Mouse (Mus musculus): Measurements from ENCODE around the gene Hoxb4. TPM values are rescaled to one million over a fixed set of nuclear protein-coding genes. Genes with fewer than 3 reads are reported as not detected.

Hoxb4 gene
- polyA plus RNA-seq, 1 experiment from 2014 or later = not detected

DNA sequence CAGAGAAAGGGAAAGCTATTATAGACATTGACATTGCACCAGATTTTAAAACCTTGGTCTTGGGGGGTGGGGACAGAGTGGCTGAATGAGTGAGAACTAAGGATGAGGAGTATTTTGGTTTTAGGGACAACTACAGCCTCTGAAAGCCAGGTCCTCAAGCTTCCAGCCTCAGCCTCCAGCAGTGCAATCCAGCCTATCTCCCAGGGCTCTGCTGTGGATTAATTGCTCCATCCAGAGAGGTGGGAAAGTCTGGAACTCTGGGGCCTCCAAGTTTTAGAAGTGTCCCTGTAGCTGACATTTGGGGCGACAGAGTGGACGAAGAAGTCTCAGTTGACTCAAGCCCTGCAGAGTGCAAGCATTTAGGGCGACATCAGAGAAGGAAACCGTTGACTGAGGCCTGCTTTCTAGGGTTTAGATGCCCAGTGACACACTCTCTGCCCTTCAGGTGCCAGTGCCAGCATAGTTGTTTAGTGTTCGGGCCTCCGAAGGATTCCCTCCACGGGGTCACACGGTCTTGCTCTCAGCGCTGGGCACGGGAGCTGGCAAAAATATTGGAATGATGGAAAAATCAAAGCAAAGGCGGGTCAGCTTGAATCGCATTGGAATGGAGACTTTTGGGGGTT, 4.2 kb upstream of the Hoxb4 start:
- no peak for ATAC-seq
- H3K9me3 ChIP-seq (replicated peaks) = no peaks in the 10 kb centered on the region
- H3K27me3 ChIP-seq = peaks cover 100% of the 10 kb centered on the region
- no peak overlapping the region for H3K9ac ChIP-seq
- 4% methylated on average over 12 of the region's 12 CpGs for WGBS
- no peak overlapping the region for H3K4me3 ChIP-seq
- no peak overlapping the region for H3K27ac ChIP-seq
- no peak overlapping the region for H3K4me2 ChIP-seq
- no peaks in the 10 kb centered on the region for H3K36me3 ChIP-seq (ENCODE audit: poor library complexity, severe bottlenecking)
- no peaks in the 10 kb centered on the region for H3K4me1 ChIP-seq

DNA sequence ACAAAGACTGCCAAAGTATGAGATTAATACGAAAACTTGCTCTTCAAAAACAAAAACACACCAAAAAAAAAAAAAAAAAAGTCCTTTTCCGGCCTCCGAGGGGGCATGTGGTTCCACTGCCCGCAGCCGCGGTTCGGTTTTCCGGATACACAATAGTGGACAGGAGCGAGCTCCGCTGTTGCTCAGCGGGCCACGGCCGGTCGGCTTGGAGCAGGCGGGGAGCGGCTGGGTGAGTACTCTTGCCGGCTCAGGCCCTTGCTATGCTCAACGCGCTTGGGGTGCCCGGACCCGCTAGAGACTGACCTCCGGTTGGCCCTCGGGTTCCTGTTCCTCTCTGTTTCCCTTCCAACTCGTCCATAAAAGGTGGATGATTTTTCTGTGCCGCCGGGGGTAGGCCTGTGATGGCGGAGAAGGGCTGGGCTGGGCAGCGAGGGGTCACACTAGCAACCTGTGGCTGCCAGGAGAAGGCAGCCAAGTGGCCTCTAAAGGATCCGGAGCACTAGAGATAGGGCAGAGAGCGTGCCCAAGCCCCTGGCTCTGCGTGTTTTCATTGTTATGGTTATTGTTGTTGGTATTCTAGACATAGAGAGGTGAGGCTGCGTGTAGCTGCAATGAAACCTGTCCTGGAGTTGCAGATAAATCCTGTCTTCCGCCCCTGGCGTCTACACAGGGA, 3.3 kb upstream of the Hoxb4 start:
- H3K9me3 ChIP-seq (replicated peaks) = no peaks in the 10 kb centered on the region
- H3K4me2 ChIP-seq = no peak overlapping the region
- no peaks in the 10 kb centered on the region for H3K36me3 ChIP-seq (ENCODE audit: poor library complexity, severe bottlenecking)
- H3K9ac ChIP-seq = no peak overlapping the region
- WGBS = under 1% methylated on average over 34 of the region's 34 CpGs
- no peak for ATAC-seq
- H3K27ac ChIP-seq = no peak overlapping the region
- H3K4me1 ChIP-seq = no peaks in the 10 kb centered on the region
- peaks cover 100% of the 10 kb centered on the region for H3K27me3 ChIP-seq
- H3K4me3 ChIP-seq = no peak overlapping the region

- Histone ChIP-seq H3K36me3 (ENCODE audit: poor library complexity, severe bottlenecking) (no peaks in the 10 kb centered on the region), H3K27ac (no peak overlapping the region), H3K9me3 (replicated peaks) (no peaks in the 10 kb centered on the region), H3K4me3 (no peak overlapping the region), H3K9ac (no peak overlapping the region), H3K4me1 (no peaks in the 10 kb centered on the region), H3K4me2 (no peak overlapping the region), H3K27me3 (peaks cover 100% of the 10 kb centered on the region)
- ATAC-seq = no peak
- 3% methylated on average over 5 of the region's 5 CpGs for WGBS
Observed at GRCm38 (mm10) chr11:96315344-96315681, 2.8 kb upstream of the Hoxb4 start.

GRCm38 (mm10) chr11:96316696-96317607, 1.1 kb upstream of the Hoxb4 start:
- Histone ChIP-seq H3K36me3 (ENCODE audit: poor library complexity, severe bottlenecking) (no peaks in the 10 kb centered on the region), H3K27me3 (peaks cover 100% of the 10 kb centered on the region), H3K4me1 (no peaks in the 10 kb centered on the region), H3K9ac (no peak overlapping the region), H3K27ac (no peak overlapping the region), H3K9me3 (replicated peaks) (no peaks in the 10 kb centered on the region), H3K4me3 (no peak overlapping the region), H3K4me2 (no peak overlapping the region)
- ATAC-seq = no peak
- WGBS = 6% methylated on average over 18 of the region's 18 CpGs

GRCm38 (mm10) chr11:96318368-96319070, 452 bp downstream of the Hoxb4 start:
- no peak for ATAC-seq
- H3K4me3 ChIP-seq = peak overlapping the region; percentile 25
- WGBS = under 1% methylated on average over 37 of the region's 45 CpGs
- no peak overlapping the region for H3K27ac ChIP-seq
- H3K4me2 ChIP-seq = peak overlapping the region; percentile 44
- H3K4me1 ChIP-seq = no peaks in the 10 kb centered on the region
- H3K27me3 ChIP-seq = peaks cover 100% of the 10 kb centered on the region
- no peaks in the 10 kb centered on the region for H3K9me3 ChIP-seq (replicated peaks)
- no peak overlapping the region for H3K9ac ChIP-seq
- no peaks in the 10 kb centered on the region for H3K36me3 ChIP-seq (ENCODE audit: poor library complexity, severe bottlenecking)

DNA sequence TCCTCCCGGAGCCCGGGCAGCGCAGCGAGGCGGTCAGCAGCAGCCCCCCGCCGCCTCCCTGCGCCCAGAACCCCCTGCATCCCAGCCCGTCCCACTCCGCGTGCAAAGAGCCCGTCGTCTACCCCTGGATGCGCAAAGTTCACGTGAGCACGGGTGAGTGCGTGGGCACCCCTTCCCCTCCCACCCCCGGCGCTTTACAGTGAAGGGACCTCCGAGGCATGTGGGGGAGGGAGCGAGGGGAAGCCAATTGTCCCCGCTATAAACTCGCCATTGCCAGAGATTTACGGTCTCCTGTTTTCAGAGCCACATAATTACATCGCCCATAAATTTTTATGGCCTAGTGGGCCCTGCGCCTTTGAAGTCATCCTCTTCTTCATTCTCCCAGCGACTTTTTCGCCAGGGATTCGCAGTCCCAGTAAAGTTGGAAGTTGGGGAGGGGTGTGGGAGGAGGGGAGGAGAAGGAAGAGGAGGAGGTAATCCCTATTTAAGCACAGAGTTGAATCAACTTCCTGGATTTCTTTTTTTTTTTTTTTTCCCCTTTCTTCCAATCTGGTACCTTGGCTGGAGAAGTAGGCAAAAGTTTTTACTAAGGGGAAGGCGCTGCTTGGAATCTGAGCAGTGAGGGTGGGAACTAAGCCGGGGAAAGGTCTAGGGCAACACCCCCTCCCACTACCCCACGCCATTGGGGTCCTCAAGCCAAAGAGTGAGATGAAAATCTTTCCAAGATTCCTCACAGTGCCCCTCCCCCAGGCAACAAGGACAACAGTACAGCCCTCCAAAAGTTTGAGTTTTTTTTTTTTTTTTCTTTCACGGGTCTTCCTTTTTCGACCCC, 1.2 kb downstream of the Hoxb4 start:
- Histone ChIP-seq H3K36me3 (ENCODE audit: poor library complexity, severe bottlenecking) (no peaks in the 10 kb centered on the region), H3K27ac (no peak overlapping the region), H3K9ac (no peak overlapping the region), H3K27me3 (peaks cover 100% of the 10 kb centered on the region), H3K4me3 (peak overlapping the region; percentile 25), H3K4me2 (peak overlapping the region; percentile 44), H3K4me1 (no peaks in the 10 kb centered on the region), H3K9me3 (replicated peaks) (no peaks in the 10 kb centered on the region)
- WGBS = under 1% methylated on average over 17 of the region's 34 CpGs
- ATAC-seq = no peak

- under 1% methylated on average over 29 of the region's 29 CpGs for WGBS
- no peak overlapping the region for H3K27ac ChIP-seq
- no peaks in the 10 kb centered on the region for H3K4me1 ChIP-seq
- peaks cover 100% of the 10 kb centered on the region for H3K27me3 ChIP-seq
- H3K9ac ChIP-seq = no peak overlapping the region
- no peaks in the 10 kb centered on the region for H3K9me3 ChIP-seq (replicated peaks)
- H3K4me3 ChIP-seq = no peak overlapping the region
- ATAC-seq = no peak
- no peaks in the 10 kb centered on the region for H3K36me3 ChIP-seq (ENCODE audit: poor library complexity, severe bottlenecking)
- H3K4me2 ChIP-seq = no peak overlapping the region
Observed at GRCm38 (mm10) chr11:96319910-96320309, 1.8 kb downstream of the Hoxb4 start.

- peaks cover 100% of the 10 kb centered on the region for H3K27me3 ChIP-seq
- H3K27ac ChIP-seq = no peak overlapping the region
- under 1% methylated on average over 17 of the region's 17 CpGs for WGBS
- H3K4me1 ChIP-seq = no peaks in the 10 kb centered on the region
- no peak for ATAC-seq
- no peak overlapping the region for H3K4me2 ChIP-seq
- H3K9me3 ChIP-seq (replicated peaks) = no peaks in the 10 kb centered on the region
- H3K4me3 ChIP-seq = no peak overlapping the region
- H3K36me3 ChIP-seq (ENCODE audit: poor library complexity, severe bottlenecking) = no peaks in the 10 kb centered on the region
- H3K9ac ChIP-seq = no peak overlapping the region
Observed at GRCm38 (mm10) chr11:96320688-96321087, 2.6 kb downstream of the Hoxb4 start.

GRCm38 (mm10) chr11:96321846-96322245, 3.8 kb downstream of the Hoxb4 start:
- Histone ChIP-seq H3K4me2 (no peak overlapping the region), H3K27me3 (peaks cover 100% of the 10 kb centered on the region), H3K36me3 (ENCODE audit: poor library complexity, severe bottlenecking) (no peaks in the 10 kb centered on the region), H3K4me3 (no peak overlapping the region), H3K9me3 (replicated peaks) (no peaks in the 10 kb centered on the region), H3K4me1 (no peaks in the 10 kb centered on the region), H3K27ac (no peak overlapping the region), H3K9ac (no peak overlapping the region)
- no peak for ATAC-seq
- 5% methylated on average over 5 of the region's 5 CpGs for WGBS

GRCm38 (mm10) chr11:96322738-96323137, 4.7 kb downstream of the Hoxb4 start:
- Histone ChIP-seq H3K4me2 (no peak overlapping the region), H3K27ac (no peak overlapping the region), H3K36me3 (ENCODE audit: poor library complexity, severe bottlenecking) (no peaks in the 10 kb centered on the region), H3K9me3 (replicated peaks) (no peaks in the 10 kb centered on the region), H3K27me3 (peaks cover 100% of the 10 kb centered on the region), H3K9ac (no peak overlapping the region), H3K4me3 (no peak overlapping the region), H3K4me1 (no peaks in the 10 kb centered on the region)
- ATAC-seq = no peak
- WGBS = 5% methylated on average over 6 of the region's 6 CpGs

DNA sequence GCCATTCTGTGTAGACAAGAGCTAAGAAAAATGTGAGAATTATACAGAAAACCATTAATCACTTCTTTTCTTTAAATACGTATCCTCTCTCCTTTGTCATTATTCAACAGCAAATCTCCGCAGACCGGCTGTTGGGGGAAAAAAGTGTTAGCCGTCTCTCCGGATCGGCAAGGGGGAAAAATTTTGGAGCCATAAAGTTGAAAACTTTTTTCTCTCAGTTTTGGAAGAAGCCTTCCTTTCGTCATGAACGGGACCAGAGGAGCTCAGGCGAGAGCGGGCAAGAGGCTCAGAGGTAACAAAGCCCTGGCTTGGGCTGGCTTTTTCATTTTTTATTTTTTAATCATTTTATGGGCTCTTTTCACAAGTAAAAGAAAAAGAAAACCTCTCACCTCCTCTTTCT, 5.1 kb downstream of the Hoxb4 start, which contains the start of gene Hoxb3:
Gene Hoxb3, plus strand, starts transcription at position 173 of the 400 bp plus-strand sequence.
- Histone ChIP-seq H3K4me2 (no peak within 1 kb of the TSS), H3K36me3 (ENCODE audit: poor library complexity, severe bottlenecking) (no peaks in the 10 kb centered on the region), H3K27me3 (peaks cover 100% of the 10 kb centered on the region), H3K4me3 (no peak within 1 kb of the TSS), H3K9me3 (replicated peaks) (no peaks in the 10 kb centered on the region), H3K4me1 (no peaks in the 10 kb centered on the region), H3K27ac (no peak within 1 kb of the TSS), H3K9ac (no peak within 1 kb of the TSS)
- WGBS = 0% methylated on average over 10 of the region's 10 CpGs
- ATAC-seq = no peak
